Comparison of ENCODE assay signal across 15 mouse cellular contexts in genomic region chr5:23165947-23166350, GRCm38 (mm10).
DNase-seq lines count a peak whose midpoint lies in the region; ATAC-seq lines count a peak whose summit lies in the region.
"Had no signal": no experiment of that assay in that cellular context is flagged by ENCODE, and none has a peak within 500 bp of the region (broad histone marks: within the 10 kb centered on the region; RNA-seq: fewer than 3 reads in every experiment).

No protein-coding gene starts in this region.

- peak; percentile 67 for ATAC-seq in forebrain, embryonic 15.5 days (replicated peaks)
- ATAC-seq in hindbrain, embryonic 15.5 days (ENCODE audit: low FRiP score, low read depth): peak; percentile 83
- ATAC-seq in neural tube, embryonic 13.5 days (ENCODE audit: low read depth): peak; percentile 61; the same call in 1 of the 2 replicates
- ATAC-seq: intestine, postnatal 0 days had no signal

- 6% methylated on average over 6 of the region's 6 CpGs for WGBS in forebrain, embryonic 15.5 days
- WGBS in hindbrain, embryonic 15.5 days: 9% methylated on average over 6 of the region's 6 CpGs
- WGBS in neural tube, embryonic 13.5 days: 18% methylated on average over 6 of the region's 6 CpGs

- H3K36me3 ChIP-seq in forebrain, embryonic 15.5 days: no peaks in the 10 kb centered on the region
- H3K36me3 ChIP-seq in hindbrain, embryonic 15.5 days: no peaks in the 10 kb centered on the region
- H3K36me3 ChIP-seq in neural tube, embryonic 13.5 days: no peaks in the 10 kb centered on the region

- peak; percentile 5 for DNase-seq in left cerebral cortex, adult 11 months (ENCODE audit: low spot score)
- no peak for DNase-seq in left cerebral cortex, adult 8-10 months (ENCODE audit: low spot score in 2 of 2)
- DNase-seq in yolk sac, embryonic 10.5 days (ENCODE audit: low spot score): no peak
- no peak for DNase-seq in thymus, postnatal 0 days (ENCODE audit: low spot score)
- DNase-seq: adrenal gland, adult 8-10 months; cerebellum, adult 18-20 months; gastrocnemius, postnatal 25 days; lung, postnatal 4 days; thymus, adult 2 months had no signal

- H3K9ac ChIP-seq in forebrain, embryonic 15.5 days (replicated peaks): no peak overlapping the region
- no peak overlapping the region for H3K9ac ChIP-seq in hindbrain, embryonic 15.5 days
- no peak overlapping the region for H3K9ac ChIP-seq in neural tube, embryonic 13.5 days
- H3K9ac ChIP-seq: liver, embryonic 14.5 days had no signal

- H3K27me3 ChIP-seq in forebrain, embryonic 15.5 days: no peaks in the 10 kb centered on the region
- no peaks in the 10 kb centered on the region for H3K27me3 ChIP-seq in hindbrain, embryonic 15.5 days
- H3K27me3 ChIP-seq in neural tube, embryonic 13.5 days: no peaks in the 10 kb centered on the region
- H3K27me3 ChIP-seq: CH12.LX had no signal

- peak overlapping the region; percentile 32; the same call in 1 of the 2 replicates for H3K27ac ChIP-seq in forebrain, embryonic 15.5 days (replicated peaks)
- peak overlapping the region; percentile 53 for H3K27ac ChIP-seq in hindbrain, embryonic 15.5 days (replicated peaks)
- peak overlapping the region; percentile 28; the same call in 1 of the 2 replicates for H3K27ac ChIP-seq in neural tube, embryonic 13.5 days (replicated peaks)
- H3K27ac ChIP-seq: liver, embryonic 14.5 days had no signal

- peak overlapping the region; percentile 30 for H3K4me2 ChIP-seq in forebrain, embryonic 15.5 days (replicated peaks)
- peak overlapping the region; percentile 26 for H3K4me2 ChIP-seq in hindbrain, embryonic 15.5 days
- H3K4me2 ChIP-seq in neural tube, embryonic 13.5 days: peak overlapping the region; percentile 21

- no peak overlapping the region for H3K4me3 ChIP-seq in forebrain, embryonic 15.5 days
- no peak overlapping the region for H3K4me3 ChIP-seq in hindbrain, embryonic 15.5 days
- H3K4me3 ChIP-seq in neural tube, embryonic 13.5 days: no peak overlapping the region

- no peaks in the 10 kb centered on the region for H3K9me3 ChIP-seq in forebrain, embryonic 15.5 days
- no peaks in the 10 kb centered on the region for H3K9me3 ChIP-seq in hindbrain, embryonic 15.5 days
- no peaks in the 10 kb centered on the region for H3K9me3 ChIP-seq in neural tube, embryonic 13.5 days

- H3K4me1 ChIP-seq in forebrain, embryonic 15.5 days: peaks cover 13% of the 10 kb centered on the region
- H3K4me1 ChIP-seq in hindbrain, embryonic 15.5 days (replicated peaks): peaks cover 14% of the 10 kb centered on the region
- peaks cover 16% of the 10 kb centered on the region for H3K4me1 ChIP-seq in neural tube, embryonic 13.5 days (replicated peaks)
